Mouse (Mus musculus): ENCODE data around the gene Ism1.

Ism1 gene

GRCm38 (mm10) chr2:139677809-139678274 is at the start of gene Ism1:
Gene Ism1, plus strand, starts transcription at chr2:139678178.
- DNase-seq (ENCODE audit: low read depth, low spot score) = no peak

- no peak for DNase-seq (ENCODE audit: low read depth, low spot score)
Observed at GRCm38 (mm10) chr2:139628731-139629130, 49.2 kb upstream of the Ism1 start.

DNA sequence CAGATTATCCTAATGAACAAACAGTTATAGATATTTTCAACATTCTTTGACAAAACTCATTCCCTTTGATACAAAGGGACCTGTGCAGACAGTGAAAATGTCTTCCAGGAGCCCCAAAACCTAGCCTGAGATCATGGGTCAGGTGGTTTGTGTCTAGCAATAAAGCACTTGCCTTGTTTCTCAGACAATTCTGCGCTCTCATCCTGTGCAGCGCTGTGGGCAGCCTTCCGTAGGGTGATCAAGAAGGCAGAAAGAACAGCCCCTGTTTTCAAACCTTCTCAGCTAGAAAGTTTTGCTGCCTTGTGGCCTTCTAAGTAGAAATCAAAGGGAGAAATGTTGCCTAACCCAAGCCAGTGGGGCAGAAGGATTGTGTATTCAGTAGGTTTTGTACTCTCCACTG is 48.3 kb upstream of the Ism1 start:
- DNase-seq (ENCODE audit: low read depth, low spot score) = no peak

DNA sequence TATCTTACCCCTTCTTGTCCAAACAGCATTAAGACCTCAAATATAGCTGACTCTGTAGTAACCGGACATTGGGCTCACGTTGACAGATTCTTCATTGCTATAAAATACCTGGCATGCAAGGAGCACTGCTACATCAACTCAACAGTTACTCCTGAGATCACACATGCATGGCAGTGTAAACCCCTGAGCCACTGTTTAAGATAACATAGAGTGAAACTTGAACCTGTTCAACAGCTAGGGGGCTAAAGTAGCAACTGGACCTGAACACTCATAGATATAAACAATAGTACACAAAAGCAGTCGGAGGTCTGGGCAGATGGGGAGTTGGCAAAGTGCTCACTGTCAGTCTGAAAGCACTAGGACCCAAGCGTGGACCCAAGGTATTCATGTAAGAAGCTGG is 43.5 kb upstream of the Ism1 start:
- no peak for DNase-seq (ENCODE audit: low read depth, low spot score)

DNA sequence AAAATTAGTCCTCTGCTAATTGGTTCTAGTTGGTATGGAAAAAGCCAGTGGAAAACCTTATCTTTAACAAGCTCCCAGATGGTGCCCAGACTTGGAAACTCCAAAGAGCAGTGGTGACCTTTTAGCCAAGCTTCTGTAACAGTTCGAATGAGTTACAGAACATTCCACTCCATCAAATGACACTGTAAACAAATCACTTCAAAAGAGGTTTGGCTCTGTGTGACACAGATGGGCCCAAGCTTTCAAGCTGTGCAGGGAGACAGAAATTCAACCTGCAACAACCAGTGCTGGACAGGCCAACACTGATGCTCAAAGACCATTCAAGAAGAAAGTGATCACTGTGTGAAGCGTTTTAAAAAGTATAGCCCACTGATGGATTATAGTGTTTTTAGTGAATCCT is 40.1 kb upstream of the Ism1 start:
- no peak for DNase-seq (ENCODE audit: low read depth, low spot score)

GRCm38 (mm10) chr2:139641757-139642385 is 36.1 kb upstream of the Ism1 start:
- no peak for DNase-seq (ENCODE audit: low read depth, low spot score)

DNA sequence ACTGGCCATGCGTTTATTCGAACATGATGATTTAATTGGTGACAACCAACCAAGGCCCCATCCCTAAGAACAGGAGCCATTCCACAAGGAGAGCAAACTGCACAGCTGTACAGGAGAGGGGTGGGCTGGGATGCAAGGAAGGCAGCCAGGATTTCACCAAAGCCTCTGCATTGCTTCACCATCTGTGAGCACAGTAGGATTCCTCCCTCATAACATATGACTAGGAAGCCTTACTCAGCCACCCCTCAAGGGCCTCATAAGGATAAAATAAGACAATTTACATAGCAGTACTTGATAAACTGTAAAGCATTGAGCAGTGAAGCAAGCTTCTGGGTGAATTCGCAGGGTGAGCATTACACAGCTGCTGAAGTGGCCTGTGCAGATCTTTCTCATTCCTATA is 28.5 kb upstream of the Ism1 start:
- no peak for DNase-seq (ENCODE audit: low read depth, low spot score)

DNA sequence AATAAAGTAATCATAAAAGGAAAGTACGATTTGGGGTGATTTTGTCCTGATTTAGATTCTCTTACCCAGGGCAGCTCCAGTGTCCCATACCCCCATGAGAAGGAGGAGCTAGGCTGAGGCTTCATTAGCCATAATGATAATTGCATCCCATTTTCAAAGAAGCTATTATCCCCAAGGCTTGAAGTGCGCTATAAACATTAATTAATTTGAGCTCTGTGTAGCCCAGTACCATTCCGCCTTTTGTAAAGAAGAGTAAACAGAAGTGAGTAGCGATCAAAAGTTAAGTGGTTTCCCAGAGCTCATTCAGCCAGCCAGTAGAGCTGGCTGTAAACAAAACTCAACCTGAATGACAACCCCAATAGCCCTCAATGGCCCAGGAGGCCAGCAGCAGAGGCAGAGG is 21.2 kb upstream of the Ism1 start:
- DNase-seq (ENCODE audit: low read depth, low spot score) = no peak

- DNase-seq (ENCODE audit: low read depth, low spot score) = no peak
Observed at GRCm38 (mm10) chr2:139671838-139672237, 6.1 kb upstream of the Ism1 start.

- no peak for DNase-seq (ENCODE audit: low read depth, low spot score)
Observed at GRCm38 (mm10) chr2:139672371-139672770, 5.6 kb upstream of the Ism1 start.

- no peak for DNase-seq (ENCODE audit: low read depth, low spot score)
Observed at GRCm38 (mm10) chr2:139677065-139677762, 764 bp upstream of the Ism1 start.

DNA sequence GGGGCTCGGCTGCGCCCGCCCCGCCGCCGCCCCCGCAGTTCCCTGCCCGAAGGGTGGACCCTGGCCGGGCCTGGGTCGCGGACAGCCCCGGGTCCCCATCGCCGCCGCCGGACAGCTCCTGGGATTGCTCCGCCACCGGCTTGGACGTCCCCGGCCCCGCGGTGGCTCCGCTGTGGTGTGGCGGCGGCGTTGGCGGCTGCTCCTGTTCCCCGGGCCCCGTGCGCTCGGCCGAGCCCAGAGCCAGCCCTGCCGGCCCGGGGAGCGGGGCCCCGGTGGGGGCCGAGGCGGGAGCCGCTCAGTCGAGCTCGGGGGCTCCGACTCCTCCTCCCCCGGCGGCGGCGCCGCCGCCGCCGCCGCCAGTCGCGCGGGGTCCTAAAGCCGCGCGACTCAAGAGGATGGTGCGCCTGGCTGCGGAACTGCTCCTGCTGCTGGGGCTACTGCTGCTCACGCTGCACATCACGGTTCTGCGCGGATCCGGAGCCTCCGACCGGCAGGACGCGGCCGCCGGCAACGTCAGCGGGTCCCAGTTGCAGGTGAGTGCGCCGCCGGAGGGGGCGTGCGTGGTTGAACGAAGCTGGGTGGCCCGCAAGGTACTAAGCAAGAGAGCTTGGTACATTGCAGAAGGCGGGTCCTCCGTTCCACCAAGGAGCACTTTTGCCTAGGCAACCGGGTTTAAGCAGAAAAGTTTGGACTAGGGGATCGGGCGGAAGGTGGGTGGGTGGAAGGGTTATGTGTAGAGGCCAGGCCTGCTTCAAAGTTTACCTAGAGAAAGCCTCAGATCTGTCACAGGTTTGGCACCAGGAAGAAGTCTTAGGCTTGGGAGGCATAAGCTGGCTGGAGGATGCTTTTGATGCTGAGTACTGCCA is 530 bp downstream of the Ism1 start:
- DNase-seq (ENCODE audit: low read depth, low spot score) = no peak

GRCm38 (mm10) chr2:139682540-139682939 is 4.6 kb downstream of the Ism1 start:
- DNase-seq (ENCODE audit: low read depth, low spot score) = no peak

GRCm38 (mm10) chr2:139689442-139690003 is 11.5 kb downstream of the Ism1 start:
- DNase-seq (ENCODE audit: low read depth, low spot score) = no peak

DNA sequence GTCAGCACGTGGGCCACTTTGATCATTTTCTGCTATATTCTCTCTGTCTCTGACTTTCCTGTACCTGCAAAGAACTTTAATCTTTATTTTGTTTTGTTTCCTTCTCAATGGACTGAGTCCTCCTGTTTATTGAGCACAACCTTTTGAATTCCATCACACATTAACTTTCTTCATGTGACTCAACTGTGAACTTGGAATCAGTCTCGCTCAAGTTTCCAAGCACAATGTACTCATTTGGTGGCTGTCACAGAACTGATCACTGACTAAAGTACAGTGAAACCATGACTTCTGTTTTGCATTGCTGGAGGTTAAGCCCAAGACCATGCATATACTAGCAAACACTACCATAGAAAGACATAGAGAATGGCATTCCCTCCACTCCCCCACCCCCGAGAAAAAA is 15.5 kb downstream of the Ism1 start:
- no peak for DNase-seq (ENCODE audit: low read depth, low spot score)

- DNase-seq (ENCODE audit: low read depth, low spot score) = no peak
Observed at GRCm38 (mm10) chr2:139694638-139695037, 16.7 kb downstream of the Ism1 start.

DNA sequence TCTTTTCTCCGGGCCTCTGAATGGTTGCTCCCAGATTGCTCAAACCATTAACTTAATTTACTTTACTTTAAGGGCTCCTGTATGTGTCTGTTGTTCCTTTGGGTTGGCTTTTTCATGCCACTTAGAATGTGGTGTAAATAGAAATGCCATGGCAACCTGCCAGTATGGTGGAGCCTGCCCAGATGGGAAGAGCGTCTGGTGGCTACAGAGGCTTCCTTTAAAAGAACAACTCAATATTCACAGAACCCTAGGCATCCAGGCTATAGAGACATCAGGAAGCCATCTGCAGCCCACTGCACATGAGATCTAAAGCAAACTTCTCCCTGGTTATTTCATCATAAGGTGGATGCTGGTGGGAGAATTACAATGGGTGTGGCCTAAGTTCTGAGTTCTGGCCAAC is 18.6 kb downstream of the Ism1 start:
- no peak for DNase-seq (ENCODE audit: low read depth, low spot score)

- no peak for DNase-seq (ENCODE audit: low read depth, low spot score)
Observed at GRCm38 (mm10) chr2:139700609-139701008, 22.6 kb downstream of the Ism1 start.

DNA sequence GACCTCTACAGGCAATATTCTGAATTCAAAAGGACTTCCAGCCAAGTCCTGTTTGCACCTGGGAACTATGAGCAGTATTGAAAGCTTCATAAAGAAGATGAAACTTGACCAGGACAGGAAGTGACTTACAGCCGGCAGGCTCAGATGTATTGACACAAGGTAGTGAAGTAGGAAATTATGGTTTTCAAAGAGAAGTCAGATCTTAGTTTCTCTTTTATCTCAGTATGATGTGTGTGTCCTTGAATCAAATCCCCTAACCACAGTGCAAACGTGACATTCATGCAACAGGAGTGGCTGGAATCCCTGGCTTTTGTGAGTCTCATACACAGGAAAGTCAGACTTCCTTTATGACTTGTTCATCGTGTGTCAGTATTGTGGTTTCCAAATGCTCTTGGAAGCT is 27.0 kb downstream of the Ism1 start:
- no peak for DNase-seq (ENCODE audit: low read depth, low spot score)

DNA sequence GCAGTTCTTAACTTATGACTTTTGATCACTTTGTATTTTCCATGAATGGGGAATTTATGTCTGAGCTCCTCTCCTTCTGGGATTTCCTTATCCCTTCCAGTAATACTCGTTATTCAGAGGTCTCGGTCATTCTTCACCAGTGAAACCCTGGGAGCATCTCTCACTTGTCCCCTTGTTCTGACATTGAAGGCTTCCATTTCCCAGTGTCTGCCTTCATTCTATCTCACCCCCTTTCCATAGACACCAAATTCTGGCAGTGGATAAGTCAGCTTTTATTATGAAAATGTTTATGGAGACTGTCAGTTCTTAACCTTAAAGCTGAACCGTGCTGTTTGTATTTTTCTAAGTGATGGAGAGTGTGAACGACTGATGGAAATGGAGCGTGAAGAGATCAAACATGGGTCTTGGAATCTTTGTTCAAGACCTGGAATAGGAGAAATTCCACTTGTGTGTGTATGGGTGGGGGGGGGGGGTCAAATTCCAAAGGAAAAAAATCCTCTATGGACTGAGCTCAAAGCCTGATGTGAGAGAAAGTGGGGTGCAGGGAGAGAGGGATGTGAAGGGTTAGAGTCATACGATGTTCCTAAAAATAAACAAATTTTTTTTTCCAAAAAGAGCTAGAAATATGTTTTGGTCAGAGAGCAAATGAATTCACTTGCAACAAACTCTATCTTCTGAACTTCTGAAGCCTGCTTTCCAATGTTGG is 30.4 kb downstream of the Ism1 start:
- no peak for DNase-seq (ENCODE audit: low read depth, low spot score)

DNA sequence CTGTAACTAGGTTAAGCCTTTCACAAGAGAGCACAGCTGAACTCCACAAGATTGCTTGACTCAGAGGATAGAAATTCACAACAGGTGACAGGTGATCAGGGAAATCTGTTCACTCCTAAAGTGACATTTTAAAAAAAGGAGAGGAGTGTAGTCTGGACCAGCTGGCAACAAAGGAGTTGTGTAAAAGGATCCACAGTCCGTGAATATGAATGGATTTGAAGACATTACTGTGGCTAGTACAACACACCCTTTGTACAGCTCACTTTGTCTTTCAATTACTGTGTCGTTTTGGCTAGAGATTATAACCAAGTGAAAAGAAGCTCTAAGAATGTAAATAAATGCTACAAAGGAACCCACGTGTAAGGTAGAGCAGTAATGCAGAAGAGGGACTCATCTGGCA is 33.7 kb downstream of the Ism1 start:
- DNase-seq (ENCODE audit: low read depth, low spot score) = no peak

GRCm38 (mm10) chr2:139712046-139712445 is 34.1 kb downstream of the Ism1 start:
- DNase-seq (ENCODE audit: low read depth, low spot score) = no peak
